Comparison of ENCODE assay signal across 8 mouse cellular contexts in genomic region chr13:57269614-57270013, GRCm38 (mm10).
DNase-seq lines count a peak whose midpoint lies in the region; ATAC-seq and TF ChIP-seq lines count a peak whose summit lies in the region.
"Had no signal": no experiment of that assay in that cellular context is flagged by ENCODE, and none has a peak within 500 bp of the region (broad histone marks: within the 10 kb centered on the region; RNA-seq: fewer than 3 reads in every experiment).

No protein-coding gene starts in this region.

- H3K4me1 ChIP-seq in thymus, adult 2 months (replicated peaks; ENCODE audit: control insufficient read depth, insufficient read depth, low read length): no peaks in the 10 kb centered on the region
- H3K4me1 ChIP-seq in forebrain, embryonic 16.5 days (replicated peaks; ENCODE audit: control insufficient read depth, insufficient read depth, low read length): no peaks in the 10 kb centered on the region
- H3K4me1 ChIP-seq in kidney, embryonic 14.5 days (ENCODE audit: control insufficient read depth, insufficient read depth, low read length): no peaks in the 10 kb centered on the region
- H3K4me1 ChIP-seq: stomach, embryonic 15.5 days had no signal

- WGBS in thymus, adult 2 months: 15% methylated on average over 8 of the region's 8 CpGs
- WGBS in forebrain, embryonic 16.5 days: 12% methylated on average over 8 of the region's 8 CpGs
- 15% methylated on average over 8 of the region's 8 CpGs for WGBS in kidney, embryonic 14.5 days

- H3K4me2 ChIP-seq in forebrain, embryonic 16.5 days (ENCODE audit: low read length): no peak overlapping the region
- H3K4me2 ChIP-seq in kidney, embryonic 14.5 days (replicated peaks; ENCODE audit: low read depth, low read length): no peak overlapping the region
- H3K4me2 ChIP-seq: stomach, embryonic 15.5 days had no signal

- no peaks in the 10 kb centered on the region for H3K27me3 ChIP-seq in thymus, adult 2 months (ENCODE audit: control insufficient read depth, insufficient read depth, low read length)
- no peaks in the 10 kb centered on the region for H3K27me3 ChIP-seq in forebrain, embryonic 16.5 days (replicated peaks; ENCODE audit: control insufficient read depth, insufficient read depth, low read length)
- H3K27me3 ChIP-seq in kidney, embryonic 14.5 days (ENCODE audit: control insufficient read depth, insufficient read depth, low read length): no peaks in the 10 kb centered on the region
- H3K27me3 ChIP-seq: stomach, embryonic 15.5 days had no signal

- H3K9ac ChIP-seq in forebrain, embryonic 16.5 days (replicated peaks; ENCODE audit: low read depth, low read length): no peak overlapping the region
- no peak overlapping the region for H3K9ac ChIP-seq in kidney, embryonic 14.5 days (ENCODE audit: low read depth, low read length)
- H3K9ac ChIP-seq: stomach, embryonic 15.5 days had no signal

- no peaks in the 10 kb centered on the region for H3K9me3 ChIP-seq in forebrain, embryonic 16.5 days (ENCODE audit: control insufficient read depth, low read length)
- H3K9me3 ChIP-seq in kidney, embryonic 14.5 days (ENCODE audit: control insufficient read depth, low read length): no peaks in the 10 kb centered on the region
- H3K9me3 ChIP-seq: stomach, embryonic 15.5 days had no signal

- H3K4me3 ChIP-seq in thymus, adult 2 months (ENCODE audit: control insufficient read depth, insufficient read depth, low read length): no peak overlapping the region
- H3K4me3 ChIP-seq in forebrain, embryonic 16.5 days (replicated peaks; ENCODE audit: low read length): no peak overlapping the region
- no peak overlapping the region for H3K4me3 ChIP-seq in kidney, embryonic 14.5 days (ENCODE audit: low read length)
- H3K4me3 ChIP-seq: stomach, embryonic 15.5 days had no signal

- no peak overlapping the region for H3K27ac ChIP-seq in thymus, adult 2 months (ENCODE audit: control insufficient read depth, insufficient read depth, low read length)
- no peak overlapping the region for H3K27ac ChIP-seq in forebrain, embryonic 16.5 days (ENCODE audit: low read length)
- H3K27ac ChIP-seq in kidney, embryonic 14.5 days (ENCODE audit: low read depth, low read length): no peak overlapping the region
- H3K27ac ChIP-seq: stomach, embryonic 15.5 days had no signal

- H3K36me3 ChIP-seq in thymus, adult 2 months (ENCODE audit: control insufficient read depth, insufficient read depth, low read length): no peaks in the 10 kb centered on the region
- H3K36me3 ChIP-seq in forebrain, embryonic 16.5 days (ENCODE audit: control insufficient read depth, insufficient read depth): no peaks in the 10 kb centered on the region
- no peaks in the 10 kb centered on the region for H3K36me3 ChIP-seq in kidney, embryonic 14.5 days (ENCODE audit: control insufficient read depth, insufficient read depth, low read length)
- H3K36me3 ChIP-seq: stomach, embryonic 15.5 days had no signal

- no peak for TF ChIP-seq POLR2A in thymus, adult 2 months (IDR thresholded peaks at IDR 0.05; ENCODE audit: control insufficient read depth, extremely low read depth, insufficient read depth, low read length, poor library complexity)

- DNase-seq in thymus, postnatal 14 days: peak; percentile 18
- no peak for DNase-seq in thymus, adult 2 months
- DNase-seq in c-Kit-positive CD71-negative TER-119-negative erythroid progenitor cells, embryonic 14.5 days (ENCODE audit: low read depth): peak; percentile 20
- DNase-seq in lung, postnatal 10 days: peak; percentile 31
- peak; percentile 49 for DNase-seq in right cerebral cortex, postnatal 4 days

- no peak for TF ChIP-seq CTCF in thymus, adult 2 months (IDR thresholded peaks at IDR 0.05; ENCODE audit: borderline replicate concordance, control insufficient read depth, extremely low read depth, insufficient read depth, low read length, poor library complexity)

- ATAC-seq in forebrain, embryonic 16.5 days: peak; percentile 82
- peak; percentile 64; the same call in 1 of the 2 replicates for ATAC-seq in kidney, embryonic 14.5 days (ENCODE audit: low FRiP score, low TSS enrichment)
